Mouse (Mus musculus) cortical plate, adult 2 months (tissue): ENCODE results near the gene Cnot11. TPM values are rescaled to one million over a fixed set of nuclear protein-coding genes. Genes with fewer than 3 reads are reported as not detected.
A peak's percentile ranks its signal among the peaks of the same experiment; 100 is the strongest.

ENCODE experiments used
- H3K27ac ChIP-seq: fragments of 200-500 bp; 2 replicates; pipeline ENCODE4 v1.5.1; 2012; ENCODE audit warnings: low read length, control low read depth, inconsistent platforms; ENCODE audit not compliant: insufficient read depth
- H3K4me1 ChIP-seq: fragments of 200-500 bp; 2 replicates; pipeline ENCODE4 v1.6.1; 2011; ENCODE audit warnings: low read length; ENCODE audit not compliant: control insufficient read depth, insufficient read depth
- H3K4me3 ChIP-seq: fragments of 200-500 bp; 2 replicates; pipeline ENCODE4 v1.5.1; 2011; ENCODE audit warnings: mild to moderate bottlenecking, low read length, control low read depth; ENCODE audit not compliant: insufficient read depth
- CTCF ChIP-seq: fragments of 200-500 bp; IDR thresholded peaks from 2 replicates; pipeline ENCODE4 v1.5.1; 2011; ENCODE audit warnings: mild to moderate bottlenecking, control low read depth, low read length; ENCODE audit not compliant: insufficient read depth; ENCODE audit errors: extremely low read depth
- POLR2A ChIP-seq: fragments of 200-500 bp; IDR thresholded peaks from 2 replicates; pipeline ENCODE4 v1.6.1; 2011; ENCODE audit warnings: mild to moderate bottlenecking, low read length, control low read depth; ENCODE audit not compliant: insufficient read depth; ENCODE audit errors: extremely low read depth
- polyA plus RNA-seq: library from polyadenylated mRNA; depleted of rRNA; stranded (reverse); fragments of >200 nt; gene quantifications from 2 replicates; pipeline ENCODE4 v1.2.3, GENCODE M21; 2012

Gene Cnot11
- polyA plus RNA-seq, 1 experiment, result 18.8 TPM

GRCm38 (mm10) chr1:39547238-39547637 lies 12.4 kb downstream of the Cnot11 start:
- TF ChIP-seq CTCF (no peak), POLR2A (no peak)
- Histone ChIP-seq H3K4me1 (no peaks in the 10 kb centered on the region; the same call in 1 of the 2 replicates), H3K27ac (no peak overlapping the region), H3K4me3 (no peak overlapping the region)

- H3K27ac ChIP-seq, result no peak overlapping the region
- H3K4me3 ChIP-seq, result no peak overlapping the region
- TF ChIP-seq CTCF, result no peak
- no peak for TF ChIP-seq POLR2A
- H3K4me1 ChIP-seq, result no peaks in the 10 kb centered on the region; the same call in 1 of the 2 replicates
These were observed 15.0 kb downstream of the Cnot11 start for GRCm38 (mm10) chr1:39549831-39550230.

- H3K27ac ChIP-seq, result peak overlapping the region; percentile 57
- no peak overlapping the region for H3K4me3 ChIP-seq
These were observed 21.0 kb downstream of the Cnot11 start for GRCm38 (mm10) chr1:39555556-39556415.

GRCm38 (mm10) chr1:39559009-39559408 lies 24.2 kb downstream of the Cnot11 start:
- Histone ChIP-seq H3K27ac (no peak overlapping the region), H3K4me3 (no peak overlapping the region), H3K4me1 (peaks cover 10% of the 10 kb centered on the region)
- TF ChIP-seq POLR2A (no peak), CTCF (no peak)

More at GRCm38 (mm10) chr1:39555556-39556415, 21.0 kb downstream of the Cnot11 start:
- H3K4me1 ChIP-seq, result peaks cover 10% of the 10 kb centered on the region
- TF ChIP-seq POLR2A, result no peak
- TF ChIP-seq CTCF, result no peak

- TF ChIP-seq CTCF (no peak), POLR2A (no peak)
- H3K4me1 ChIP-seq, result peaks cover 4% of the 10 kb centered on the region
- no peak overlapping the region for H3K27ac ChIP-seq
- H3K4me3 ChIP-seq, result no peak overlapping the region
These were observed 27.1 kb downstream of the Cnot11 start for GRCm38 (mm10) chr1:39561920-39562319.

GRCm38 (mm10) chr1:39563161-39563560 lies 28.4 kb downstream of the Cnot11 start:
- TF ChIP-seq CTCF, result no peak
- TF ChIP-seq POLR2A, result no peak
- H3K27ac ChIP-seq, result no peak overlapping the region
- peaks cover 2% of the 10 kb centered on the region for H3K4me1 ChIP-seq
- no peak overlapping the region for H3K4me3 ChIP-seq

GRCm38 (mm10) chr1:39564603-39565002 lies 29.8 kb downstream of the Cnot11 start:
- TF ChIP-seq POLR2A (no peak), CTCF (no peak)
- no peak overlapping the region for H3K4me3 ChIP-seq
- H3K27ac ChIP-seq, result no peak overlapping the region
- no peaks in the 10 kb centered on the region; the same call in 1 of the 2 replicates for H3K4me1 ChIP-seq

- Histone ChIP-seq H3K27ac (no peak overlapping the region), H3K4me3 (no peak overlapping the region), H3K4me1 (peaks cover 1% of the 10 kb centered on the region; the same call in 1 of the 2 replicates)
- no peak for TF ChIP-seq CTCF
- no peak for TF ChIP-seq POLR2A
These were observed 33.3 kb downstream of the Cnot11 start for GRCm38 (mm10) chr1:39568079-39568478.

- no peak for TF ChIP-seq CTCF
- TF ChIP-seq POLR2A, result no peak
- peaks cover 4% of the 10 kb centered on the region; the same call in 1 of the 2 replicates for H3K4me1 ChIP-seq
- no peak overlapping the region for H3K27ac ChIP-seq
- H3K4me3 ChIP-seq, result no peak overlapping the region
These were observed 36.9 kb downstream of the Cnot11 start for GRCm38 (mm10) chr1:39571653-39572052.

- Histone ChIP-seq H3K27ac (no peak overlapping the region), H3K4me1 (peaks cover 4% of the 10 kb centered on the region; the same call in 1 of the 2 replicates), H3K4me3 (no peak overlapping the region)
- TF ChIP-seq CTCF, result no peak
- no peak for TF ChIP-seq POLR2A
These were observed 39.1 kb downstream of the Cnot11 start for GRCm38 (mm10) chr1:39573890-39574289.
